8 mouse cellular contexts compared by ENCODE assay signal in the genomic region with DNA sequence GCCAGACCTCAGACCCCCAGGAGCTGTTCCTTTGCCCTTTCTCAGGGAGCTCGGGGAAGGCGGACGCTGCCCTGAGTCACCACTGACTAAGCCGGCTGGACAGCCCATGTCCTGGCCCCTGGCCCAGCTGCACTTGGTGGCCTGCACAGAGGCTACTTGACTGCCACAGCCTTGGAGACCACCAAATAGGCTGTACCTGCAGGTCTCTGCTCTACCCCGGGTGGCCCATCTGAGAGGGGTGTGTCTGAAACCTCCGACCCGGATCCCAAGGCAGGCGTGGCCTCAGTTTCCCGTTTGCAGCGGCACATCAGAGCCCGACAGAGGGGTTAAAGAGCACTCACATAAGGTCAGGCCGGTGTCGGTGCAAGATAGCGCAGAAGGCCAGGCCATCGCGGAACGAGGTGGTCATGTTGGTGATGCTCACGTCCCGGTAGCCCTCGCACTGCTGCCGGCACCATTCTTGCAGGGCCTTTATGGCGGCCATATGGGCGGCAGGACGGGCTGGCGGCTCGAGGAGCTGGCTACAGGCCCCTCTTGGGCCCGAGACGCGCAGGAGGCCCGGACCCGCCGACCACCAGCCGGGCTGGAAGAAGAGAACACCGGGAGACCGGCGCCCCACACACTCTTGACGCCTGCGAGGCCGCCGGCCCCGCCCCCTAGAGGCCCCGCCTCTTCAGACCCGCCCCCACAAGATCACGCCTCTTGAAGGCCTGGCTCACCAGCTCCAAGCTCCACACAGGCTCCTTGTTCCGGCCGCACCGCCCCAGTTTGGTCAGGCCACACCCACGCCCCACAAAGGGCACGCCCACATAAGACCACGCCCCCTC. TPM values are rescaled to one million over a fixed set of nuclear protein-coding genes. Genes with fewer than 3 reads are reported as not detected.
DNase-seq lines count a peak whose midpoint lies in the region; ATAC-seq and TF ChIP-seq lines count a peak whose summit lies in the region.

A gene (minus strand): TSS at position 660 of the 827 bp plus-strand sequence.

- TF ChIP-seq EP300 in CH12.LX (IDR thresholded peaks at IDR 0.05; ENCODE audit: low read length) = no peak

- peak; percentile 72 for DNase-seq in CH12.LX (ENCODE audit: extremely low read depth)
- peak; percentile 98 for DNase-seq in c-Kit-positive CD71-positive TER-119-negative erythroid progenitor cells, embryonic 14.5 days (ENCODE audit: low read depth)
- DNase-seq in forebrain, embryonic 11.5 days (ENCODE audit: low spot score) = peak; percentile 98
- peak; percentile 97 for DNase-seq in kidney, postnatal 36 days
- peak; percentile 56 for DNase-seq in telencephalon, adult 2 months (ENCODE audit: low read depth, low spot score)

- H3K4me3 ChIP-seq in CH12.LX (replicated peaks in 1 of 3; ENCODE audit: low read depth in 2 of 3, low read length in 2 of 3, poor library complexity in 1 of 3) = no peak within 1 kb of the TSS
- peak within 1 kb of the TSS; percentile 45 for H3K4me3 ChIP-seq in forebrain, embryonic 11.5 days (ENCODE audit: low read depth, low read length)
- peak within 1 kb of the TSS; percentile 49 for H3K4me3 ChIP-seq in heart, embryonic 16.5 days (ENCODE audit: low read length)
- H3K4me3 ChIP-seq in liver, embryonic 15.5 days (replicated peaks) = peak within 1 kb of the TSS; percentile 76
- H3K4me3 ChIP-seq in neural tube, embryonic 12.5 days = peak within 1 kb of the TSS; percentile 46

- TF ChIP-seq POLR2A in CH12.LX (IDR thresholded peaks at IDR 0.05; ENCODE audit: low read depth, low read length) = no peak

- no peaks in the 10 kb centered on the region for H3K36me3 ChIP-seq in CH12.LX (replicated peaks in 1 of 2; ENCODE audit: control insufficient read depth in 1 of 2, insufficient read depth in 1 of 2, low read length in 1 of 2)
- no peaks in the 10 kb centered on the region for H3K36me3 ChIP-seq in forebrain, embryonic 11.5 days (ENCODE audit: control insufficient read depth, insufficient read depth, low read length)
- H3K36me3 ChIP-seq in heart, embryonic 16.5 days (ENCODE audit: control insufficient read depth, insufficient read depth) = no peaks in the 10 kb centered on the region
- H3K36me3 ChIP-seq in liver, embryonic 15.5 days (replicated peaks) = peaks cover 7% of the 10 kb centered on the region; the same call in 1 of the 2 replicates
- H3K36me3 ChIP-seq in neural tube, embryonic 12.5 days = no peaks in the 10 kb centered on the region

- H3K9ac ChIP-seq in CH12.LX (ENCODE audit: insufficient read depth, low read depth) = no peak within 1 kb of the TSS
- H3K9ac ChIP-seq in forebrain, embryonic 11.5 days (ENCODE audit: low read length) = peak within 1 kb of the TSS; percentile 61
- peak within 1 kb of the TSS; percentile 52 for H3K9ac ChIP-seq in heart, embryonic 16.5 days (ENCODE audit: low read length)
- peak within 1 kb of the TSS; percentile 84 for H3K9ac ChIP-seq in liver, embryonic 15.5 days
- H3K9ac ChIP-seq in neural tube, embryonic 12.5 days = peak within 1 kb of the TSS; percentile 64

- H3K79me2 ChIP-seq in CH12.LX (replicated peaks; ENCODE audit: control insufficient read depth, extremely low read depth, insufficient read depth, poor library complexity, severe bottlenecking) = no peaks in the 10 kb centered on the region

- no peak within 1 kb of the TSS for H3K27ac ChIP-seq in CH12.LX (ENCODE audit: insufficient read depth, low read depth)
- H3K27ac ChIP-seq in forebrain, embryonic 11.5 days (ENCODE audit: low read depth, low read length) = no peak within 1 kb of the TSS
- H3K27ac ChIP-seq in heart, embryonic 16.5 days (ENCODE audit: low read length) = peak within 1 kb of the TSS; percentile 43
- H3K27ac ChIP-seq in liver, embryonic 15.5 days (replicated peaks) = peak within 1 kb of the TSS; percentile 98
- H3K27ac ChIP-seq in neural tube, embryonic 12.5 days = no peak within 1 kb of the TSS

- peaks cover 27 to 71% of the 10 kb centered on the region in 2 experiments for H3K4me1 ChIP-seq in CH12.LX (ENCODE audit: control insufficient read depth in 1 of 2, insufficient read depth in 2 of 2)
- peaks cover 13% of the 10 kb centered on the region; the same call in 1 of the 2 replicates for H3K4me1 ChIP-seq in forebrain, embryonic 11.5 days (replicated peaks; ENCODE audit: control insufficient read depth, insufficient read depth, low read length)
- H3K4me1 ChIP-seq in heart, embryonic 16.5 days (ENCODE audit: control insufficient read depth, insufficient read depth, low read length) = peaks cover 18% of the 10 kb centered on the region
- H3K4me1 ChIP-seq in liver, embryonic 15.5 days (replicated peaks) = peaks cover 96% of the 10 kb centered on the region
- H3K4me1 ChIP-seq in neural tube, embryonic 12.5 days = peaks cover 33% of the 10 kb centered on the region

- dilution Hi-C loops in CH12.LX (cut with MboI; ENCODE audit: extremely low pct_ligation_motif_present, extremely low pct_unique_long_range_greater_than_20kb, low sequenced_read_pairs) = no loop called here

- in situ Hi-C loops in CH12.LX (cut with MboI; ENCODE audit: low pct_ligation_motif_present, low pct_unique_long_range_greater_than_20kb, low sequenced_read_pairs) = no loop called here

- 5% methylated on average over 48 of the region's 50 CpGs for WGBS in forebrain, embryonic 11.5 days
- 5% methylated on average over 50 of the region's 50 CpGs for WGBS in heart, embryonic 16.5 days
- WGBS in liver, embryonic 15.5 days (ENCODE audit: insufficient replicate concordance) = 2% methylated on average over 50 of the region's 50 CpGs
- 5% methylated on average over 50 of the region's 50 CpGs for WGBS in neural tube, embryonic 12.5 days

- H3K9me3 ChIP-seq in CH12.LX (replicated peaks; ENCODE audit: low read length) = no peaks in the 10 kb centered on the region
- H3K9me3 ChIP-seq in forebrain, embryonic 11.5 days (ENCODE audit: control insufficient read depth, low read length) = no peaks in the 10 kb centered on the region
- H3K9me3 ChIP-seq in heart, embryonic 16.5 days (replicated peaks; ENCODE audit: control insufficient read depth, low read length) = no peaks in the 10 kb centered on the region
- no peaks in the 10 kb centered on the region for H3K9me3 ChIP-seq in liver, embryonic 15.5 days (replicated peaks)
- no peaks in the 10 kb centered on the region for H3K9me3 ChIP-seq in neural tube, embryonic 12.5 days

- no peak for TF ChIP-seq RAD21 in CH12.LX (IDR thresholded peaks at IDR 0.05; ENCODE audit: low read depth, low read length)

- peak; percentile 96 for ATAC-seq in forebrain, embryonic 11.5 days (replicated peaks; ENCODE audit: low FRiP score)
- peak; percentile 95 for ATAC-seq in heart, embryonic 16.5 days (replicated peaks; ENCODE audit: extremely low read depth, insufficient read depth, low FRiP score)
- peak; percentile 78 for ATAC-seq in liver, embryonic 15.5 days (ENCODE audit: insufficient read depth)
- peak; percentile 95 for ATAC-seq in neural tube, embryonic 12.5 days (ENCODE audit: low FRiP score, low read depth)

- TF ChIP-seq CTCF in CH12.LX (conservative IDR thresholded peaks at IDR 0.05 in 1 of 2, IDR thresholded peaks at IDR 0.05 in 1 of 2; ENCODE audit: low read depth in 2 of 2, low read length in 2 of 2) = no peak

- H3K27me3 ChIP-seq in CH12.LX (replicated peaks) = no peaks in the 10 kb centered on the region
- H3K27me3 ChIP-seq in forebrain, embryonic 11.5 days (ENCODE audit: control insufficient read depth, insufficient read depth, low read length) = peaks cover 2% of the 10 kb centered on the region; the same call in 1 of the 2 replicates
- H3K27me3 ChIP-seq in heart, embryonic 16.5 days (ENCODE audit: control insufficient read depth, insufficient read depth, low read length) = no peaks in the 10 kb centered on the region
- no peaks in the 10 kb centered on the region for H3K27me3 ChIP-seq in liver, embryonic 15.5 days
- H3K27me3 ChIP-seq in neural tube, embryonic 12.5 days (replicated peaks) = peaks cover 9% of the 10 kb centered on the region; the same call in 1 of the 2 replicates

- H3K4me2 ChIP-seq in CH12.LX (ENCODE audit: insufficient read depth, low read depth, poor library complexity, severe bottlenecking) = no peak within 1 kb of the TSS
- H3K4me2 ChIP-seq in forebrain, embryonic 11.5 days (ENCODE audit: low read depth, low read length, severe bottlenecking) = peak within 1 kb of the TSS; percentile 88
- H3K4me2 ChIP-seq in heart, embryonic 16.5 days (ENCODE audit: low read depth, low read length) = peak within 1 kb of the TSS; percentile 79
- peak within 1 kb of the TSS; percentile 99 for H3K4me2 ChIP-seq in liver, embryonic 15.5 days
- H3K4me2 ChIP-seq in neural tube, embryonic 12.5 days (replicated peaks) = peak within 1 kb of the TSS; percentile 89

TF ChIP-seq in CH12.LX, 34 proteins besides CTCF, POLR2A, EP300 and RAD21 (continues in another document):
- TF ChIP-seq TBP (conservative IDR thresholded peaks at IDR 0.05; ENCODE audit: low read depth, low read length) = no peak
- no peak for TF ChIP-seq E2F4 (IDR thresholded peaks at IDR 0.05; ENCODE audit: insufficient replicate concordance, low read depth, low read length)
- no peak for TF ChIP-seq CHD1 (IDR thresholded peaks at IDR 0.05; ENCODE audit: low read depth, low read length)
- TF ChIP-seq ETS1 (conservative IDR thresholded peaks at IDR 0.05; ENCODE audit: low read depth, low read length) = no peak
- no peak for TF ChIP-seq MAX (IDR thresholded peaks at IDR 0.05; ENCODE audit: low read length)
- TF ChIP-seq ZKSCAN1 (IDR thresholded peaks at IDR 0.05; ENCODE audit: borderline replicate concordance, low read depth, low read length) = no peak
- no peak for TF ChIP-seq ZMIZ1 (IDR thresholded peaks at IDR 0.05; ENCODE audit: low read depth, low read length)
- no peak for TF ChIP-seq JUN (IDR thresholded peaks at IDR 0.05; ENCODE audit: insufficient read depth, low read depth, low read length)
- no peak for TF ChIP-seq JUND (conservative IDR thresholded peaks at IDR 0.05; ENCODE audit: low read depth, low read length)
- TF ChIP-seq MEF2A (IDR thresholded peaks at IDR 0.05; ENCODE audit: borderline replicate concordance, low read depth, low read length) = no peak
- TF ChIP-seq IRF4 (IDR thresholded peaks at IDR 0.05; ENCODE audit: low read depth, low read length) = no peak
- no peak for TF ChIP-seq MAZ (IDR thresholded peaks at IDR 0.05; ENCODE audit: low read depth, low read length)
- TF ChIP-seq TCF12 (IDR thresholded peaks at IDR 0.05; ENCODE audit: low read depth, low read length) = no peak
- no peak for TF ChIP-seq MXI1 (IDR thresholded peaks at IDR 0.05; ENCODE audit: low read depth, low read length)
- TF ChIP-seq SMC3 (IDR thresholded peaks at IDR 0.05; ENCODE audit: low read depth, low read length) = no peak

RNA-seq across cellular contexts. Expression of the gene that starts here (rescaled TPM):
- total RNA-seq in CH12.LX (2012; rRNA removed) = 1.7 and 2.1 TPM in 2 replicates
- 1.2 and 1.3 TPM in 2 replicates for total RNA-seq in CH12.LX (2014; rRNA removed)
- 1.7 and 3.0 TPM in 2 replicates for polyA plus RNA-seq in CH12.LX (2012; ENCODE audit: insufficient read length, low read depth)
- 5.4 and 6.7 TPM in 2 replicates for polyA plus RNA-seq in forebrain, embryonic 11.5 days (2014; fragmentation: Nextera tagmentation; extraction: Ambion mirVana)
- 1.6 and 2.3 TPM in 2 replicates for polyA plus RNA-seq in heart, embryonic 16.5 days (2015; fragmentation: Nextera tagmentation; extraction: Ambion mirVana)
- polyA plus RNA-seq in liver, embryonic 15.5 days (2015; fragmentation: Nextera tagmentation; extraction: Ambion mirVana) = 12.1 and 12.3 TPM in 2 replicates
- polyA plus RNA-seq in neural tube, embryonic 12.5 days (2016; fragmentation: Nextera tagmentation; extraction: Ambion mirVana) = 7.4 and 7.8 TPM in 2 replicates

Comparison
In these comparisons a context has a peak if more than half of its experiments do, and no peak if none do; other contexts are left out.
1. H3K27ac ChIP-seq: peak in heart, embryonic 16.5 days (single experiment) and liver, embryonic 15.5 days (single experiment); none in CH12.LX (single experiment), forebrain, embryonic 11.5 days (single experiment) and neural tube, embryonic 12.5 days (single experiment).
2. H3K4me3 ChIP-seq: peak in forebrain, embryonic 11.5 days (single experiment), heart, embryonic 16.5 days (single experiment), liver, embryonic 15.5 days (single experiment) and neural tube, embryonic 12.5 days (single experiment); none in CH12.LX (0 of 3).
3. Peak in every context shown above with its lines, with median percentiles within 50 percentile points of each other: DNase-seq and ATAC-seq.